Mouse (Mus musculus): ENCODE data around the gene Grpel1.

DNA sequence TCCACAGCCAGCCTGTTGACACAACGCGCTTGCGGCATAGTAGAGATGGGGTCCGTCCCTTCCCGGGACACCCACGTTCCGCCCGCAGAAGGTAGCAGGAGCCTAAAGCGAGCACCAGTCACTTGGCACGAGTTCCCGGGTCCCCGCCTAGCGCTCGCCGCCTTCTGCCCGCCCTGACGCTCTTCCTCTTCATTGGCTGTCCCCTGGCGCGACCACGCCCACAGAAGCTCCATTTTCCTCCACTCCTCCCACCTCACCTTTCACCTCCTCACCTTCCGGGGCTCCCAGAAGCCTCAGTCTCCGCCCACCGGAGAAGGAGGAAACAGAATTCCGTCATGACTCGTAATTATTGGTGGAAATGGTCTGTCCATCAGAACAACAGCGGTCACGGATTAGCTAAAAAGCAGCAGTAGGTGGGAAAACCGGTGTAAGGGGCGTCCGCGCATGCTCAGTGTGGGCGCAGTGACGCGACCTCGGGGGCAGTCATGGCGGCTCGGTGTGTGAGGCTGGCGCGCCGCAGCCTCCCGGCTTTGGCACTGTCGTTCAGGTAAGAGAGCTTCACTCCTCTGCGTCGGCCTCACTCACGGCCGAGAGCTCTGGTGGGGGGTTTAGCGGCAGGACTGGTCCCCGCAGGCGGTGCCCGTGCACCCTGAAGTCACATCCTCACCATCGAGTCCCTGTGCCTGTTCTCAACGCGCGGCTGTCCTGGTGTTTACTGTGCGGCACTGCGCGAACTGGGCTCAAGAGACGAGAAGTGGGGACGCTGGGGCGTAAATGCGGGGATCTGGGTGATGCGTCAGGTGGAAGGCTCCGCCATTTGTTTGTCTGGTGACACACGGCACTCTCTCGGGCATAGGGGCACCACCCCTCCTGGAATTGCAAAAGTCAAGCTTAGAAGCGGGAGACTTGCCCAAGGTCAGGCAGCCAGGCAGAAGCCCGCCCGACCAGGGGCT is at the start of gene Grpel1:
- TF ChIP-seq CTCF (IDR thresholded peaks at IDR 0.05) (no peak), EP300 (IDR thresholded peaks at IDR 0.05) (no peak)

Measured in lung, postnatal 0 days (tissue).